Mouse (Mus musculus): Measurements from ENCODE around the gene Abcb11.
"Not testable (repeated sequence)": the region's sequence is repeated elsewhere in the genome, so short reads cannot be mapped to it uniquely, and the experiment has no call there.

The Abcb11 gene

DNA sequence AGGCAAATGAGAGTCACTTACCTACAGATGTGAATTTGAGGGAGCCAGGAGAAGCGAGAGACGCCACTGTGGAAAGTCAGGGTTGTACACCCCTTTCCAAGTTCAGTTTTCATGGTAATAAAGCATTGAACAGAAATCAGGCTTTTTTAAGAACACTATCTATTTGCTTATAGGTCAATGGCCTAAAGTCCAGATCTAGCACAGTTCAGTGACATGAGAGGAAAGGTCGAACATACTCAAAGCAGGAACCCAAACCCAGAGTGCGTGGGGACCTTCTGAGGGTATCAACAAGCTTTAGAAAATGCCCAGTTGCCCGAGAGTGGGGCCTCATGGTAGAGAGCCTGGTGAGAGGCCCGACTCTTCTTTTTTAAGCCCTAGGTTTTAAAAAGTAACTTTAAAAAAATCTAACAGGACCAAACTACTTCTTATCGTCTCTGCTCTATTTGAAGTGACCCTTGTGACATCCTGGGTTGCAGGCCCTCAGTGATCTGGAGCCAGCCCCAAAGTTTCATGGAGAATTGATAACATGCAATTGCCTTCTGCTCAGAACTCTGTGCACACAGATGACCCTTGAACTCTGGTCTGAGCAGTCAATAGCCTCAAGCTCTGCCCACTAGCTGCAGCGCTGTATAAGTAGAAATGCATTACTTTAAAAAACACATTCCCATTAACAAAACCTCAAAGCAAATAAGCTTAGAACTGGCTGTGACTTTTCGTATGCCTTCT, at the start of gene Abcb11:
Gene Abcb11, minus strand, starts transcription at position 121 of the 726 bp plus-strand sequence.
- no peak for DNase-seq

DNA sequence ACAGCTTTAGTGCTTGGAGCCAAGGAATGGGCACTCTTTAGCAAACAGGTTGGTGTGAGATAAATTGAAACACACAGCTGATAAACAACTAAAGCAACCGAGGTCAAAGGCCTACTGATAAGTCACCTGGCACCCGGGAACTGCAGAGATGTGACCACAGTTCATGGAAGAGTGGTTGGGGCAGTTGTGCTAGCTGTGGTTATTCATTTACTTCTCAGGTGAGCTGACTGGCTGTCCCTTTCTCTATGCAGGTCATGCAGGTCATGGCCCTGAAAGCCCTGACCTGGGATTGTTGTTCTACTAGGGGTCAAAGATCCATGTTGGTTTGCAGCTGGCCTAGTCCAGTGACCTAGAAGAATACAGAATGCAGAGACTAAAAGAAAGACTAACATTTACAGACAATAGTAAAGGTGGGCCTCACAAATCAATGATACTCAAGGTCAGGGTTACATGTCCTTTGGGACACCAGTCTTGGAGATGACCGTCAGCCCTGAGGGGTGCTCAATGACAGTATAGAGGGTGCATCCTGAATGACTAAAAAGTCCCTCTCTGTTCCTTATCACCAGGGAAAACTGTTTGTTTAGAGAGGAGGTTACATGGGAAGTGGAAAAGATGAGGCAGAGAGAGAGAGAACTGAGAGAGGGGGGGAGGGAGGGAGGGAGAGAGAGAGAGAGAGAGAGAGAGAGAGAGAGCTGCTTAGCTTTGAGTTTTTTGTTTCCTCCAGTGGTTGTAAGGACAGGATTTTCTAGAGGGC, 43.9 kb upstream of the Abcb11 start:
- DNase-seq, result no peak

DNA sequence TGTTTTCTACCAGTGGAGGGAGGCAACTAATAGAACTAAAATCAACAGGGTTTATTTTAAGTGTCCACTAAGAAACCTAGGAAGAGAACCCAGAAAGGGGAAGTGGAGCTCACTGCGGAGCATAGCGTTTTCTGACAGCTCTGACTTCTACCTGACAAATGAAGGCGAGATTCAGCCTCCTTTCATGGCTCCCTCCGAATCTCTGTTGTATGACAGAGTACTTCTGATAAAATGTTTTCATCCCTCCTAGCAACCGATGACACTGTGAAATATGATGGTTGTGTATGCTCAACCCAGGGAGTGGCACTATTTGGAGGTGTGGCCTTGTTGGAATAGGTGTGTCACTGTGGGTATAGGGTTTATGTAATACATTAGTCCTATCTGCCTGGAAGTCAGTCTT, 40.4 kb upstream of the Abcb11 start:
- DNase-seq, result no peak

DNA sequence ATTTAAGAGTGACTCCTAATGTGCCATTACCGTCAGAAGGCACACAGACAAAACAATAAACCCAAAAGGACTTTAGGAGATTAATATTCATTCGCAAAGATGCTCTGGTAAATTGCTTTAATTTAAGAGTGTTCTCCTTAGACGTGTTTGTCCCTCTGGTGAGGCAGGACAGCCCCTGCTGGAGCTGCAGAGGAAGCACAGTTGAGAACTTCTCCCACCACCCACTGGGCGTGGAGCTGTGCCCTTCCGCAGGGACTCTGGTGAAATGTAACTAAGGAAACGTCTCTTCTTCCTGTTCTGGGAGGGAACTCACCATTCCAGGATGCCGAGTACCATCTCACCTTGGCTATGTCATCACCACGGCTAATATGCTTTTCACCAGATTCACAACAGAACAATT, 39.3 kb upstream of the Abcb11 start:
- peak in 1 of 2 experiments; percentile 13 for DNase-seq

DNA sequence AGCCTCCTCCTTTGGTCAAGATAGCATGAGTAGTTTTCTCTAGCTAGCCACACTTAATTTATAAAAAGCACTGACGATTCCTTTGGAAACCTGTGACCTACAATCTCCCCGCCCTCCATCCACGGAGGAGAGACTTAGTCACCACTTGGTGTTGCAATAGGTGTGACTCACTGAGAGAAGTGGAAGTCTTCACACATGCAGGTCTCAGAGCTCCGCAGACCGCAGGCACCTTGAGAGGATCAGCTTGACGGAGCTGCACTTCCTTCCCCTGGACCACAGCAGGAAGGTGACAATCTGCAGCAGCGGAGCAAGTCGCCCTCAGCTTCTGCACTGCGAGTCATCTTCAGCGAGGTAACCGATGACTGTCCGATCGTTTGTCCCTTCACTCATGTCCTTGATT, 37.9 kb upstream of the Abcb11 start, which contains the start of gene Dhrs9:
Gene Dhrs9, plus strand, starts transcription at position 165 of the 400 bp plus-strand sequence.
- DNase-seq, result no peak

DNA sequence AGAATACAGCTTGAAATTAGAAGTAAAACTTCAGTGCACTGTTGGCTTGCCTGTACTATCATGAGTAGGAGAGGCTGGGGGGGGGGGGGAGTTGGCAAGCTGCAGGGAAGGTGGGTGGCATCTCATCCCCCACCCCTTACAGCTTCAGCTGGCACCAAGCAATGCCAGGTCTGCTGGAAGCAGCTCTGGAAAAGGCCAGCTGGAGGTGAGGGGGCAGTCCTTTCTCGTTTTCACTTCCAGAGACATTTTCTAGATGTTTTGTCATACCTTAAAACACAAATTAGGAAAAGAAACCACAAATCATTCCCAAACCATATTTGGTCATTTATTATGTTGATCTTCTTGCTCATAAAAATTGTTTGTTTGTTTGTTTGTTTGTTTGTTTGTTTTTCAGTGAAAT, 37.4 kb upstream of the Abcb11 start:
- no peak for DNase-seq

DNA sequence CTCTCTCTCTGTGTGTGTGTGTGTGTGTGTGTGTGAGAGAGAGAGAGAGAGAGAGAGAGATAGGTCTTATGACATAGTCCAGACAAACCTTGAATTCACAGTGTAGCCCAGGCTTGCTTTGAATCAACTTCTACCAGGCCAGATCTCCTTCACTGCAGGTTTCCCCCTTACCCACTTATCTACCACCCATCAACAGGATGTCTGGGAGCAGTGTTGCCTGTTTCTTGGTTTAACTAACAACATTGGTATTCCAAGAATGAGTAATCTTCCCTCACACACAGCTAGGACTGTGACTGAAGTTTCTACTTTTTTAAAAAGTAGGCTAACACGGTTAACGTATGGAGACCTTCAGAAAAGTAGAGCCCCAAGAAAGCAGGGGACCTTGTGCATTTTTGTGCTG, 34.4 kb upstream of the Abcb11 start:
- DNase-seq, result no peak

DNA sequence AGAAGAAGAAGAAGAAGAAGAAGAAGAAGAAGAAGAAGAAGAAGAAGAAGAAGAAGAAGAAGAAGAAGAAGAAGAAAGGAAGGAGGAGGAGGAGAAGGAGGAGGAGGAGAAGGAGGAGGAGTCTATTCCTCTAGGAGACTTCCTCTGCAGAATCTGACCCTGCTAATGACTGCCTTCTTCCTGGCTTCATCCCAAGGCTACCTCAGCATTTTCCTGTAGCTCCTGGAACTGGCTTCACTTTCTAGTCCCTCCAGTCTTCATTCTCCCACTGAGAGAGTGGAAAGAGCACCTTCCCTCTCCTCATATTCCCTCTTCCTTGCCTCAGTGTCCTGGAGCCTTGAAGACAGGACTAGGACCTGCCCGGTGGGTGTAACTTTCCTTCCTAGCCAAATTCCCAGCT, 22.9 kb upstream of the Abcb11 start:
- no peak for DNase-seq

DNA sequence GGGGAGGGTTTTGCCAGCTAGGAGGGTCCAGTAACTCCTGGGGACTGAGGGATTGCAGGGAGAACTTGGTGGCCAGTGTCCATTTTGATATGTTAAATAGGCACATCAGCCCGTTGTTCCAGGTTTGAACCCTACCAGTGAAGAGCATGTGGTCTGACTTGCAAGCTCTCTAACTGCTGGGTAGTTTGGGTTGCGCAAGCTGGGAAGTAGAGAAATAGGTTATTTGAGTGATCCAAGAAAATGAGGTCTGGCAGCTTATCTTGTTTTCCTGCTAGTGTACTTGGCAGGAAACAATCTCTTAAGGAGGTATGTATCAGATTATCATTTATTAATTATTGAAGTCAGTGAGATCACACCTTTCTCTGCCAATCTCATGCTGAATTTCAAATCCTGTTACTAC, 22.4 kb upstream of the Abcb11 start:
- DNase-seq, result no peak

DNA sequence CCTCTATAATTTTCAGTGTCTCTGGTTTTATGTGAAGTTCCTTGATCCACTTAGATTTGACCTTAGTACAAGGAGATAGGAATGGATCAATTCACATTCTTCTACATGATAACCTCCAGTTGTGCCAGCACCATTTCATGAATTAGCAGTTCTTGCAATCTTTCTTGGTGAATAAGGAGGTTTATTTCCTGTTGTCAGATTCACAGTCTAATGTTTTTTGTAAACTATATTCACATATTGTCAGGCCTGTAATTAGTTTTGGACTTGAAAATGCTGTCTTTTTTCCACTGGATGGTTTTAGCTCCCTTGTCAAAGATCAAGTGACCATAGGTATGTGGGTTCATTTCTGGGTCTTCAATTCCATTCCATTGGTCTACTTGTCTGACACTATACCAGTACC, 13.0 kb upstream of the Abcb11 start:
- not testable (repeated sequence) for DNase-seq

DNA sequence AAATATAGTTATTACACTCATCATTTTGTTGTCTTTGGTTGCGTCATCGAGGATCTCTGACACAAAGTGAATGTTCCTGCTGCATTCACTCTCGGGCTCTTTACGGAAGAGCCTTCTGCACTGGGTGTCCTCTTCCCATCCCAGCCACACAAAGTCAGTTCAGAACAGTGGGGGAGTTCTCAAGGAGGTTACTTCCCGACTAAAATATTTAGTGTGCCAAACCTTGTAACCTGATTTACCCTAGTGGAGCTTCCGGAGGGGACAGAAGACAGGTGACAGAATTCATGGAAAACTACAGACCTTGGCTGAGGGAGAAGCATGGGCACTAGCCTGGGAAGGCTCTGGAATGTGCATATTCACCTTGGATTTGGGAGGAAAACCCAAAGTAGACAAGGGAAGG, 910 bp downstream of the Abcb11 start:
- DNase-seq, result no peak

DNA sequence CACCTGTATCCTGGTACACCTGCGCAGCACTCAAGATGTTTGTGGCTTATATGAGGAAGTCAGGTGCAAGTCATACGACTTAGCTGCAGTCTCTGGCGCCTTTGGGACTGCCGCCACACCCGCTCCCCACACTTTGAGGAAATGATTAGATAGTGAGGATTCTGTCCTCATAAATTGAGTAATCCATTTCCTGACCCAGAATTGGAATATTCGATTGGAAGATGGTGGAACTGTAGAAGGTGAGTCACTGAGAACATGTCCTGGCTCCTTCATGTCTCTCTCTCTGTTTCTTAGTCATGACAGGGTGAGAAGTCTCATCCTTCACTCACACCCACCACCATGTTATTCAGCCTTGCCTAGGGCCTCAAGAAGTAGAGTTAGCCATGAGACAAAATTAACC, 10.9 kb downstream of the Abcb11 start:
- not testable (repeated sequence) for DNase-seq

DNA sequence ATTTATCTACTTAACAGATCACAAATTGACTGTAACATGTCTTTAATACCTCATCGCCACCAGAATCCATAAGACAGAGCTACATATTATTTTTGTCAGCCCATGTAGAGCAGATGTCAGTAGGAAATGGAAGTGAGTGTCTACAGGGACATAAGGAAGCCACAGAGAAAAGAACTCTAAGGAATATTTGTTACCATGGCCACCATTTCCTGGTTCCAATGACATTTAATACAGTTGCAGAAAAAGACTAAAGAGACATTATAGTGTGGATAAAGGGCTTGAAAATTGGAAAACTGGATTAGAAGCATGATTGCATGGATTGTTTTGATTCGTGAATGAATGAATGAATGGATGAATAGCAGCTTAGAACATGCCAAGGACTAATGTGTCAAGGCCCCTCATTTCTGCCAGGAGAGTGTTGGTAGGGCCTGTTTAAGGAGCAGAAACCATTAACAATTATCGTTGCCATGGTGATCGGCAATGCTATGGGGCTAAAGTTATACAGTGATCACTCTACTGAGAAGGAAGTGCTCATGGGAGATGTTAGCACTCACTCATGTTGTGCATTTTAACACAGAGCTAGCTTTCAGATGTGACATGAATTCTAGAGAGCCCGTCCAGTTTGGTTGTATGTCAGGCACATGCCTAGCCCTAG, 13.8 kb downstream of the Abcb11 start:
- no peak for DNase-seq

DNA sequence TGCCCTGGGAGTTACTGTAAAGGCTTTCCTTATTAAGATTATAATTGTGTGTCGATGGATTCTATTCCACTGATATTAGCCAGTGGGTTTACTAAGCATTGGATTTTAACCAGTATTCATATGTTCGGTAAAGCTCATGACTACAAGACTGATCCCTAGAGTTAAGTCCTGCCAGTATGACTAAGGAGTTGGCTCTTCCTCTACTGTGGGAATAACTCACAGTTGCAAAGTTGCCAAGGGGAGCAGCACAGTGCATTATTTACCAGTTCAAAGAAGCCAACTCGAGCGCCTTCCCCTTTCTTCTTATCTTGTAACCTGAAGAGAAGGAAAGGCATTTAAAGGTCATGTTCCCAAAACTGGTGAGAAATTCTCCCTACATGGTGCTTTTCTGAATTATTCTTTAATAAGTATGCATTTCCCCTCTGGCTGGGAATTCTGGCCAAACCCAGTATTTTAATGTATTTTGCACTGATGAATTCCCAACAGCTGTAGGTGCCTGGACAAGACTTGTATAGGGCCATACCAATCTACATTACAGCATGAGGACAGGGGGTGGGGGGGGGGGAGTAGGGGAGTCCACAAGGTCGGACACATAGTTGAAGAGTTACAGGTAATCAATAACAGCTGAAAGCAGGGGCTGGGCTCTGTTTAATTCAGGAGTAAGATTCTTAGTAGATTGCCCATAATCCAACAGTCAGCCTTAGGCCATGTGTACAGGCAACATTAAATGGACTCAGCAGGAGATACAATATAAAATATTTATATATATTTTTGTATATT, 17.3 kb downstream of the Abcb11 start:
- DNase-seq, result no peak

DNA sequence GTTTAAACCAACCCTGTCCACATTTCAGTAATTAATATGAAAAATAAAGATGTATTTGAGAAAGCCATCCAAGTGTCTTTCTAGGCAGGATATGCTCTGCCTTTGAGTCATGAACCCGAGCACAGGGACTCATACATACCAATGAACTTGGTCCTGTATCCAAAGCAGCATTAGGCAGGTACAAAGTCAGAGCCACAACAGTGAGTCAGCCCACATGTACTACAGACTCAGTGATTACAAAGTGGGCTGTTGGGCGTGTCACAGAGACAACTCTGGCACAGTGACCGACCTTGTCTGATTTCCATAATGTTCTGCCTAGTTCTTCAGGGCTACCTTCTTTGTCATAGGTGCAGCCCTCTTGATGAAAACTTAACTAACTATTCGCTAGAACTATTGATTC, 19.4 kb downstream of the Abcb11 start:
- no peak for DNase-seq

DNA sequence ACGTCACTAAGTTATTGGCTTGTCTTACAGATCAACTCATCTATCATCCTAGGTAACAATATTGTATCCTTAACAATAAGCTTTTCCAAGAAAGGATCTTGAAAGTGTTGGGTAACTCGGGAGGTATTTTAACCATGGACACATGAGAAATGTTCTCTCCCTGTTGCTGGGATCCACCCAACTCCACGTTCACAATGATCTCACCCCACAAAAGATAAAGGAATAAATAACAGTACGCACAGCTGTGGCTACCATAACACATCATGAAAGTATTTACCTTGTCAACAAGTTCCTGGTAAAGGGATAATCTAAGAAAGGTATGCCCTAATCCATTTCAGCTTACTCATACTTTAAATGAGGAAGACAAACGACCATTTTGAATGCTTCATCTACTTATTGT, 21.0 kb downstream of the Abcb11 start:
- no peak for DNase-seq

DNA sequence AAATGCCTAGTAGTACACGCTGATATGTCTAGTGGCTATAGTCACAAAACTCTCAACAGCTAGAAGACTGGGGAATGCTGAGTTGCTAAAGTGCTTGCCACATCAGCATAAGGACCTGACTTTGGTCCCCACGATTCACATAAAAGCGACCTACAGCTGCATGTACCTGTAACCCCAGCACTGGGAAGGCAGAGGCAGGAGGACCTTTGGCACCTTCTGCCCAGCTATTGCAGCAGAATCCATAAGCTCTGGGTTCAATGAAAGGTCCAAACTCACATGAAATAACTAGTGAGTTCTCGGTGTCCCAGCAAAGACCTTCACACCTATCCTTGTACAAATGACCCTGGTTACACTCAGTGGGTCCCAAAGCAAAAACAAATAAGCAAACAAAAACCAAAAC, 31.1 kb downstream of the Abcb11 start:
- no peak for DNase-seq

DNA sequence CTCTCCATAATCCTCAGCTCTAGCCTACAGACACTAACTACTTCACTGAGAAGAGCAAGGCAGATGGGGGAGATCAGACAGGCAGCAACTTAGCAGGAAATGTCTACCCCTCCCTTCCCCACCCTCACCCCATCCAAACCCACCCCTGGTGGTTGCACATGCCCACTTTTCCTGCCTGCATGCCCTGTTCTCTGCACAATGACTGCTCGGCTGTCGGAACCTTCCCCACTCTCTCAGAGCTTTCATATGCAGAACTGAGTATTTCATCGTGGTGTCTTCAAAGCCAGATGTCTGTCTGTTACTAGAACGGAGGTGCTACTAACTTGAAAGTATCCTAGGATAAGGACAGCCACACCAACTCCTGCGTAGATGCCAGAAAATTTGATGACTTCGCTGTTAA, 34.3 kb downstream of the Abcb11 start:
- no peak for DNase-seq

DNA sequence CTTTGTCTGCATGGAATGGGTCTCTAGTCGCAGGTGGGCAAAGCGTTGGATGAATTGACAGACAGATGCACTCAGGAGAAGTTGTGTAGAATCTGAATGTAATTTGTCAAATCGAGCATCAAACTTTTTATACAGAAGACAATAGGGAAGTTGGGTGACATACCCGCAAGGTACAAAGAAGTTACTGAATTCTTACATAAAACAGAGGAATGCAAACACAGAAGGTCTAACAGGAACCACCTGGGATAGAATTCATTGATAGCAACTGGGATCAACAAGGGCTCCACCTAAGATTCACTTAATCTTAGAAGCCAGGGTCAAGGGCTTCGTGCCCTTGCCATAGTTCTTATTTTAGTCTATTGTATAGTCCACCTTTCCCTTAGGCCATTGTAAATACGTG, 41.8 kb downstream of the Abcb11 start:
- not testable (repeated sequence) for DNase-seq

DNA sequence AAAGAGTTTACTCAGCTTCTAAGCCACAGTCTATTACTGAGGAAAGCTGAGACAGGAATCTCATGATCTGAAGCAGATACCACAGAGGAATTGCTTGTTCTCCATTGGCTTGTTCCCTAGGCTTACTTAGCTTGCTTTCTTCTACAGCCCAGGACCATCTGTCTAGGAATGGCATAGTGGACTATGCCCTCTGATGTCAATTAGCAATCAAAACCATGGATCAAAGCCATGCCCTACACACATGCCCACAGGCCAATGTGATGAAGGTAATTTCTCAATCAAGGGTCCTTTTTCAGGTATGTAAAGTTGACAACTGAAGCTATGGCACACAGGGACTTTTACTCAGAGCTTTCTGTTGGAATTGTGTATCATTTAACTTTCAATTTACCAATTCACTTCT, 47.9 kb downstream of the Abcb11 start:
- DNase-seq, result no peak

DNA sequence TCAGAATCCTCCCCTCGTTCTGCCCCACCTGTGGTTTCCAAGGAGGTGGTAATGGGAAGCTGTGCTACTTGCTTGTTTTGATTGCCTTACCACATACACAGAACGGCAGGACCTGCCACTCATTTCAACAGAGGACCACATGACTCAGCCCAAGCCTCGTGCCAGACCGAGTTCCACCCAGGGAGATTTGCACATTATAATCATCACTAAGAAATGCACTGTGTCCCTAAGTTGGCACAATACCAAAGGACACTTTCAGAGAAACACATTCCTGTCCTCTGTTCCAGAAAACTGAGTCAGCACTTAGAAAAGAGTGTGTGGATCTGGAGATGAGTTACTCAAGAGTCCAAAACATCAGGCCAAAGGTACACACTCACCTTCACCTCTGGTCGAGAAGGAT, 53.4 kb downstream of the Abcb11 start:
- DNase-seq, result no peak

DNA sequence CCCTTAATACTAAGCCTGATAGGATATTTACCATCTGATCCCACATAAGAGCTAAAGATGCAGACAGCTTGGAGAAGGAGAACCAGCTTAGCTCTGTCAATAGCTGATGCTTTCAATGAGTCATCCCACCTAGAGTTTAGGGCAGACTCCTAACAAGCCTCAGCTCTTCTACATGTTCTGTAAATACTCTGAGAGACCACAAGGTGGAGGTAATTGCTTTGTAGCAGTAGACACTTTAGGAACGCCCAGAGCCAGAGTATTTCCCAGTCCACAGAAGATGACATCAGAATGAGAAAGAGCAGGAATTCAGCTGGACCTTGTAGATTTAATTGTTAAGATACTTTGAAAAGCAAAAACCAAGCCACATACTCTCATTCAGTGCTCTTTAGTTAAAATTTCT, 66.5 kb downstream of the Abcb11 start:
- DNase-seq, result peak in 1 of 2 experiments; percentile 4

DNA sequence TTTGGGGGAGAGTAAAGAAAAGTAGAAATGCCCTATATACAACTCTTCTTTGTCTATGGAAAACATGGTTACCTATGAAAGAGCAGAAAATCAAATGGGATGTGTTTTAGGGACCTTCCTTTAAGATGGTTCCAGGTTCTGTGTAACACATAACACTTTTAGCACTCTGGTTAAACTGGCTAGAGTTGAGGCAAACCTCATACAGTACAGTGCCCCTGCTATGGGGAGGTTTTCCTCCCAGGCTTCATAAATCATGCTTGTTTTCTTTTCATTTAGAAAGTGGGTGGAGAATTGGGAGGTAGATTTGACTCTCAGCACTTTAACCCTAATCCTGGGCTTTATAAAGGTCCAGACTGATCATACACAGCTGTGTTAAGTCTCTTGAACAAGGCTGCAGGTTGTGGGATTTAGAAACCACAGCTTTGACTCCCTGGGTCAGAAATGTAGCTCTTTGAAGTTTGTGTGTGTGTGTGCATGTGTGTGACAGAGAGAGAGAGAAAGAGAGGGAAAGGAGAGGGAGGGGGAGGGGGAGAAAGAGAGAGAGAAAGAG, 78.3 kb downstream of the Abcb11 start:
- no peak for DNase-seq
